Mouse (Mus musculus) activated CD4-positive, CD25-positive, alpha-beta regulatory T cell, adult 4 months (primary cell): ENCODE measurements around the gene Adcy6. TPM values are rescaled to one million over a fixed set of nuclear protein-coding genes. Genes with fewer than 3 reads are reported as not detected.
"Not testable (repeated sequence)": the region's sequence is repeated elsewhere in the genome, so short reads cannot be mapped to it uniquely, and the experiment has no call there.

Source experiments
- ATAC-seq: one replicate; pipeline ENCODE4 v1.8.0; 2017
- polyA plus RNA-seq, 2 experiments: library from polyadenylated mRNA; unstranded; fragments of 100-300 nt; shearing (Covaris generic); gene quantifications; one replicate each; pipeline ENCODE4 v1.2.1; 2017

Adcy6 gene
- polyA plus RNA-seq, 2 experiments from 2014 or later, result 0.36 to 0.56 TPM

DNA sequence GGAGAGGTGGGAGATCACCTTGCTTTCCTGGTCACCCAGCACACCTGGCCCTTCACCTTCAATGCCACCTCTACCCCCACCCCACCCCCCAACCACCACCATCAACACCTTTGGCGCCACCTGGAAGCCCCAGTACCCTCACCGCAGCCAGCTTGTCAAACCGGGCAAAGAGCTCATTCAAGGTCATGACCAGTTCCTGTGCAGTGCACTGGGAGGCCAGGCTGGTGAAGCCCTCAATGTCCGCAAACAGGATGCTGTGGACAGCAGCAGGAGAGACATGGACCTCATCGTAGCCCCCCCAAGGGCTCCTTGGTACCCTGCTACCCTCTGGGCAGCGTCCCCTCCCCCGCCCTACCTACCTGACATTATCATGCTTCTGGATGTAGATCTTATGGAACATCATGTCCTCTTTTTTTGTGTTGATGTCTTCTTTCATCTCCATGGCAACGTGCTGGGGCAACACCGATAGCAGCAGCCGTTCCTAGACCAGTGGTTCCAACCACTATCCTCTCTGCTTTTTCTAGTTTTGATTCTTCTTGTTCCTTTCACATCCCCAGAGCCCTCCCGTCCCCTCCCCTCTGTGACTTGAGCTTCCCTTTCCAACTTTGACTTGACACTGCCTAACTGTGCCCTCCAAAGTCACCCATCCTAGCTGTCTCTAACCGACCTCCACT lies 9.7 kb downstream of the Adcy6 start:
- no peak for ATAC-seq

DNA sequence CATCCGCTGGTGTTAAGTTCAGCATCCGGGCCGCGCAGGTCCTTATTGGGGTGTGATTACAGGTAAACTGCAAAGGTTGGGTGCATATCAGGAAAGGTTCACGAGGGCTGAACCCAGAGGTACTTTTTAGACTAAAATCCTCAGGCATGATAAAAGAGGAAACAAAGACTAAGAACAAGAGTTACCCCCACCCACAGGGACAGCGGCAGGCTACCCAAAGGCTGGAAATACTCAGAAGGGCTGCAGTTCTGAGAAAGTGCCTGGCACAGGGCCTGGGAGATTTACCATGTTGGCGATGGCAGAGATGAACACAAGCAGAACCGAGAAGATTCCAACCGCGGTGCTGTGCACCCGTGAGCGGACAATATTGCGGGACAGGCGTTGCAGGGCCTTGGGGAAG lies 13.3 kb downstream of the Adcy6 start:
- no peak for ATAC-seq

DNA sequence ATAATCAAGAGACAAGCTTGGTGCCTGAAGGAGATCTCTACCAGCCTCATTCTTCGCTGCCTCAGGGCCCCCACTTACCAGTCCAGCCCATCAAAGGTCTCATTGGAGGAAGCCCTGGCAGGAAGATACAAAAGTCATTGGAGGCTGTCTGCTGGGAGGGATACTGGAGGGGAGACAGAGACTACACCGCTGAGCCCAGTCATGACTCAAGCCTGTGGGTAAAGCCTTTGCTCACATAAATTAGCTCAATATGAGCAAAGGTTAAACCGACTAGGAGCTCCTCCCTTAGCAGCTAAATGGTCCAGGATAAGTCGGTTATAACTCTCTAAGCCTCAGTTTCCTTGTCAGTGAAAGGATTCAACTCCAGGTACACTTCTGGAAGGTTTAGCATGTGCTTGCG lies 14.8 kb downstream of the Adcy6 start:
- no peak for ATAC-seq

DNA sequence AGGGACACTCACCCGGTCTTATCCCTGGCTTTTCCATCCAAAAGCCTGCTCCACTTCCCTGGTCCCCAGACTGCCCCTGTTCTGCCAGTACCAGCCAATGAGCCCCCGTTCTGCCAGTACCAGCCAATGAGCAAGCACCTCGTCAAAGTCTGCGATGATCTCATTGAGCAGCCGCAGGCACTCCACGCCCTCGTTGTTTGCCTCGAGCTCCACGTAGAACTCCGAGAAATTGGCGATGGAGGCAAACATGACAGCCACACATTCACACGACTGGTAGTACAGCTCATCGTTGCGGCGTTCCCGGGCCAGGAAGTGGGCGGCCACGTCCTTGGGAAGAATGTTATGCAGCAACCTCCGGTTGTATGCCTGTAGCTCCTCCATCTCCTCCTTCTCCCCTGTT lies 15.7 kb downstream of the Adcy6 start:
- no peak for ATAC-seq

DNA sequence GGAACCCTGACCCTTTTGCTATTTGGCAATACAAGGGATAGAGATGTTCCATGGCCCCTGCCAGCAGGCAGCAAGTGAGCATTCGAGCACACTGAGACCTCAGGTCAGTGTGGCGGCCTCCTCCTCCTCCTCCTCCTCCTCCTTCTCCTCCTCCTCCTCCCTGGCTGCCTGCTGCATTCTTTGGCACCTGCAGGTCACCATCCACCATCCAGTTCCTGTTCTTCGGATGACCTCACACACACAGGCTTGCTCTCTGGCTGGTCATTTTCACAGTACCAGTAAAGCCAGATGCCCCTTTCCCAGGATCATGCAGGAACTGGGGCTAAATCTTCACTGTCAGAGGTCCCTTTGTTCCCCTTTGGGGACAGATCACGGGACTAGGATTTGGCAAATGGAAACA lies 18.5 kb downstream of the Adcy6 start:
- ATAC-seq, result no peak

DNA sequence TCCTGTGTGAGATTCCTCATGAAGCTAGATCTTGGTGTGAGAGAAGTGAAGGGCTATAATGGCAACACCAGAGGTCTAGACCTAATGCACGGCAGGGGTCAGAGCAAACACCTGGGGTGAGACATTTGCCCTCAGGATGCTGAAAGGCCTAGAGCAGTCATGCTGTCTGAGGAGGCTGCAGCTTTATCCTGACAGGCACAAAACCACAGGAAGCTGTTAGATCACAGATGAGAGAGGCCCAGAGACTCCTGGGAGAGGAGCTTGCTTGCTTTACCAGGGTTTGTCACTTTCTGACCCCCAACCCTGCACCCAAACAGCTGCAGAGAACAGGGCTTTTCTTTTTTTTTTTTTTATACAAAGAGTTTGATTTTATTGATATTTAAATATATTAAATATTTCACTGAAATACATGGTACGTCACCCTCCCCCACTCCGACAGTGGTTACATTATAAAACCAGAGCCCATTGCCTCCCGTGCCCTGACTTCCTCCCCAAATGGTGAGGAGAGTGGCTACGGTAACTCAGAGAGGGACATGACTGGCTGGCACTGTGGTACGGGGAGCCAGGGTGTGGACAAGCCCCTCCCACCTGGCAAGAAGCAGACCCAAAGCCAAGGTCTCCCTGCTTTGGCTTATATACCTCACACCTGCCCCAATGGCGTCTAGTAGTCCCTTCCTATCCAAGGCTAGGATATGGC lies 20.1 kb downstream of the Adcy6 start:
- ATAC-seq, result no peak

DNA sequence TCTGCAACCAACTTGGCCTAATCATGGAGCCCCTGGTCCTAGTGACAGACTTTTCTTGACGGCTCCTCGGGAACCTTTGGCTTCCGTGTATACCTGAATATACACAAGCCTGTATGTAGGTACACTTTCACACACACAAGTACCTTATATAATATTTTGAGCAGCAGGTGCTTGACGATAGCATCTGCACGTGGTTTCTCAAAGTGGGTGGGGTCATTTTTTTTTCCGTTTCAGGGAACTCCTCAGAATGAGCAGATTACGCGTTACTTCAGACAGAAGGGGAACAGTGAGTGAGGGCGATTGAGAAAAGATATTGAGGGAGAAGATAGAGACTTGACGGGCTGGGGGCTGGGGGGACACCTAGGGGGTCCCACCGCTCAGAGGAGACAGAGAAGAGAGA lies 22.1 kb downstream of the Adcy6 start:
- peak; percentile 28 for ATAC-seq

DNA sequence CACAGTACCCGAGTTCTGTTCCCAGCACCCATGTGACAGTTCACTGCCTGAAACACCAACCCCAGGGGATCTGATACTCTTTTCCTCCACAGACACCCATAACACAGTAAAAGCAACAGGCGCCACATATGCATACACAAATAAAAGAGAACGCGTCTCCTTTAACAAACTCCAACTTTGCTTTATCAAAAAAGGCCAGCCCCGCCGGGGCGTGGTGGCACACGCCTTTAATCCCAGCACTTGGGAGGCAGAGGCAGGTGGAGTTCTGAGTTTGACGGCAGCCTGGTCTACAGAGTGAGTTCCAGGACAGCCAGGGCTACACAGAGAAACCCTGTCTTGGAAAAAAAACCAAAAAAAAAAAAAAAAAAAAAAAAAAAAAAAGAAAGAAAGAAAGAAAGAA lies 23.7 kb downstream of the Adcy6 start:
- not testable (repeated sequence) for ATAC-seq

DNA sequence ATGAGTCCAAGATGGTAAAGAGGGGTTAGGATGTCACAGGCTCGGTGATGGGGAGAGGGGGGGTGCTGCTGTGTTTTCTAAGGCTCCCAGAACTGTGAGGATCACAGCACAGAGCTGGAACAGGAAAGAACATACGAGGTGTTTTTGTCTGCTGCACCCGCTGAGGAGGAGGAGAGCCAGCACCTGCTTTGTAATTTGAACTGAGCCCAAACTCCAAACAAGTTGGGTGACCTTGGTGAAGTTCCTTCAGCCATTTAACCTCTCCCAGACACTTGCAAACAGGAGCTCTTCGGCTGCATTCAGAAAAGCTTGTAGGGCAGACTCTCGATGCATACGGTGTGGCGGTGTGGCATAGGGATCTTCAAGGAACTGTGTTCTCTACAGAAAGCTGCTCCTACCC lies 24.5 kb downstream of the Adcy6 start:
- no peak for ATAC-seq

DNA sequence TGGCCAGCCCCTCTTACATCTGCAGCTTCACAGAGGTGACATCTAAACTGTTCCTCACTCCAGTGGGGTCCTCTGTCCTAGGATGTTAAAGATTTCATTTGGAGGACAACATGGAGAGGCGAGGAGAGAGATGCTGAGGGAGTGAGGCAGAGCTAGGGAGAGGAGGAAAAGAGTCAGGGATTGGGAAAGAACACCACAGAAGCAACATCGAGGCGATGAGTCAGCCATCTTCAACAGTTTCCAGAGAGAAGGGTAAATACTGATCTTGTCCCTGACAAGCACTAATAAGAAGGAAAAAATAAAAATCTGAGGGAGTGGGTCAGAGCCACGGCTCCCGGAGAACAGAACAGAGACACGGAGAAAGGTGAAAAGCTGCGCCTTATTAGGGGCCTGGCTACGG lies 26.9 kb downstream of the Adcy6 start:
- ATAC-seq, result no peak

DNA sequence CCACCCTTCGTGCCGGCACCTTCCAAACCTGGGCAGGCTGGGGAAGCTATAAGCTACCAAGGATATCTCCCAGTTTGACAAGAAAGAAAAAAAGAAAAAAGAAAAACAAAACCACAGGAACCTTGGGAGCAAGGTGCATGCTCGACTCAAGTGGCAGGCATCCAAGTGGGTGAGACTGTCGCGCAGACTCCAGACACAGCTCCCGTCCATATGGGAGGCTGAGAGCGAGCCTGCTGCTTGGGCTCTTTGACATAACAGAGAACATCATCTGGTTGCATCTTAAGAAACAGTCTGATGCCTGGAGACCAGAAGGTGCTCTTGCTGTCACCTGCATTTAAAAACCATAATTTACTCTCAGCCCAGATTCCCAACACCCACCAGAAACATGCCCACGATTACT lies 27.5 kb downstream of the Adcy6 start:
- ATAC-seq, result no peak

DNA sequence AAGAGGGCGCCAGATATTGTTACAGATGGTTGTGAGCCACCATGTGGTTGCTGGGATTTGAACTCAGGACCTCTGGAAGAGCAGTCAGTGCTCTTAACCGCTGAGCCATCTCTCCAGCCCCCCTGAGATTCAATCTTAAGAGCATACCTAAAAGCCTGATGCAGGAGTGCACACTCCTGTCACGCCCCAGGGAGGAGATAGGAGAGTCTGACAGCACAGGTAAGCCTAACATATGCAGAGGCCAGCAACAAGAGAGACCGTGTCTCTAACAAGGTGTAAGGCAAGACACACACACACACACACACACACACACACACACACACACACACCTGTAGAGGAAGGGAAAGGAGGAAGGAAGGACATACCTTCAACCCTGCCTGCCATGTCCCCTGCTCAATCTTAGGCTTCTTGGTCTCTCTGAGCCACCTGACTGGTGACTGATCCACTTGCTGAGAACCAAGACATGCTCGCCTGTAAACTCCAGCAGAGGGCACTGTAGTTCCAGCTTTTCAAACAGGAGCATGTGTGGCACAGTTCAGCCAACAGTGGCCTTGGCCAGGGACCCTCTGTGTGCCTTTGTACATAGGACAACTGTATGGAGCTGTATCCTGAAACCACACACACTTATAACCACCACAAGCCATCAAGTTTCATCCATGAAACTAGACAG lies 29.9 kb downstream of the Adcy6 start:
- ATAC-seq, result peak; percentile 52

DNA sequence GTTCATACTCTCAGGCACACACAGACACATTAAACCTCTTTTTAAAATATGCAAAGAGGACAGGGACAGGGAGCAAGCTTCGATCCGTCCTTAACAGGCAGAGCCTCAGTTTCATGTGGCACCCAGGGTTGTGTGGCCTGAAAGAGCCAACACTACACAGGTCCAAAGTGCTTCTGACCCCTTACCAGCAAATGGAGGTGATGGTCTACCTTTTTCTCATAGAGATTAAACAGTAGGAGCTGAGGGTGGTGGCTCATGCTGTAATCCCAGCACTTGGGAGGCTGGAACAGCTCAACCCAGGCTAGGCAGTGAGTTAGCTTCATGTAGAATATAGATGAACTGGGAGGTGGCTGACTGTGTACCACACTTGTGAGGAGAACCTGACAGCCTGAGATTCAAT lies 30.6 kb downstream of the Adcy6 start:
- no peak for ATAC-seq

DNA sequence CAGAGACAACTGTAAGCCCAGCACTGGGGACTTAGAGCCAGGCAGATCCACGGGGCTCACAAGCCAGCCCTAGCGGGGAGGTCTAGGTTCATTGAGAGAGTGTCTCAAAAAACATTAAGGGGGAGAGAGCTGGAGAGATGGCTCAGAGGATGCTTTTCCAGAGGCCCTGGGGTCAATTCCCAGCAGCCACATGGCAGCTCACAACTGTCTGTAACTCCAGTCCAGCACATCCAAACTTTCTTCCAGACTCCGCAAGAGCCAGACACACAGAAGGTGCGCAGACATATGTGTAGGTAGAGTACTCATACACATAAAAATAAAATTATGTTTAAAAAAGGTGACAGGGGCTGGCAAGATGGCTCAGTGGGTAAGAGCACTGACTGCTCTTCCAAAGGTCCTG lies 36.6 kb downstream of the Adcy6 start:
- no peak for ATAC-seq

DNA sequence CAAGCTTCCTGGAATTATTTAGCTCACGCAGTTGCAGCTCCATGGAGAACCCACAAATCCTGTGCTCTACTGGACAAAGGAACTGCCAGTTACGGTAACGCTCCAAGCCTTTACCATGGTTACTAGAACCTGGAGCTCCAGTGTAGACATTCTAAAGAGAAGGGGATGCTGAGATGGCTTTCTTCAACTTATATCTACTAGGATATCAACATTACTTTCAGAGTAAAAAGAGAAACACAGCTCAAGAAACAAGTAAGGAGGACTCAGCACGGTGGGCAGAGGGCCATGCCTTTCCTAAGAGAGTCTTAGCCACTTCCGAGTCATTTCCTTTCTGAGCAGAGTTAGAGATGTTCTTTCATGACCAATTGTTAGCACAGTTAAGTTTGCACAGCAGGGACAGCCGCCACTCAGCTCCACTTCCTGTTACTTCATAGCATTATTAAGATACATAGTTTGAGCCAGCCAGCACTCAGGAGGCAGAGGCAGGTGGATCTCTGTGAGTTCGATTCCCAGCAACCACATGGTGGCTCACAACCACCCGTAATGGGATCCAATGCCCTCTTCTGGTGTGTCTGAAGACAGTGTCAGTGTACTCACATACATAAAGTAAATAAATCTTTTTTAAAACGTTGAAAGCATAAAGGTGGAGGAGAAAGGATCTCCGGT lies 38.9 kb downstream of the Adcy6 start, which contains the start of the genes Ccnt1 and 4930415O20Rik:
TSS of gene Ccnt1 (minus strand) at position 51 of the 666 bp plus-strand sequence.
TSS of gene 4930415O20Rik (plus strand) at position 132 of the 666 bp plus-strand sequence.
- no peak for ATAC-seq

DNA sequence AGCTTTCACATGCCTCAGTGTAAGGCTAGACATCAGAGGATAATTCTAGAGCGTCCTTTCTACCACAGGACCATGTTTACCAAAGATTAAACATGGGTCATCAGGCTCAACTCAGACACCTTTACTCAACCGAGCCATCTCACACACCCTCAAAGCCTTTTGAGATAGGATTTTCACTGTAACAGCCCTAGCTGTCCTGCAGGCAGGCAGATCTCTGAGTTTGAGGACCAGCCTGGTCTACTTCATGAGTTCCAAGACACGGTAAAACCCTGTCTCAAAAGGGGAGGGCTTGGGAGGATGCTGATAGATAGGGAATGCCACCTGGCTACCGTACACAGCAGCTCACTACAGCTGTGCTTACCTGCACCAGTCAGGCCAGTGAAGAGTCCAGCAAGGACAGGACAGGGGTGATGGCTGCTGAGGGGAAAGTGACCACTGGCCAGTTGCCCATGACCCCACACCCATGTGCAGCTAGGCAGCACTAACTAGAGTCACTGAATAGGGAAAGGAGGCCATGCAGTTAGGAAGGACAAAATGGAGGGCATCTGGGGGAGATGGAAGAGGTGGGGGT lies 40.0 kb downstream of the Adcy6 start:
- no peak for ATAC-seq

DNA sequence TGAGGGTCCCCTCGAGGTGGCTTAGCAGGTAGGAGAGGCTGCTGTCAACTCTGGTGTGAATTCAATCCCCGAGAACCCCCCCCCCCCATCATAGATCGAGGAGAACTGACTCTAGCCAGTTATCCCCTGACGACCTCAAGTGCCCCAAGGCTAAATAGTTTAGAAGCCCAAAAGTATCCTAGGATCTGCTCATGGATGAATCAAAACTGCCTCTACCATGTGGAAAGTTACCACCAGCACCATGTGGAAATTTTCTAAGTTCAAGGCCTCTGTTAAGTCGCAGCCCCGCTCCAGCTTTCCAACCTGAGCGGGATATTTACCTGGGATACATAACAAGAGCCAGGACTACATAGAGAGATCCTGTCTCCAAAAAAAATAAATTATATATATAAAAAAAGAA lies 40.7 kb downstream of the Adcy6 start:
- no peak for ATAC-seq

DNA sequence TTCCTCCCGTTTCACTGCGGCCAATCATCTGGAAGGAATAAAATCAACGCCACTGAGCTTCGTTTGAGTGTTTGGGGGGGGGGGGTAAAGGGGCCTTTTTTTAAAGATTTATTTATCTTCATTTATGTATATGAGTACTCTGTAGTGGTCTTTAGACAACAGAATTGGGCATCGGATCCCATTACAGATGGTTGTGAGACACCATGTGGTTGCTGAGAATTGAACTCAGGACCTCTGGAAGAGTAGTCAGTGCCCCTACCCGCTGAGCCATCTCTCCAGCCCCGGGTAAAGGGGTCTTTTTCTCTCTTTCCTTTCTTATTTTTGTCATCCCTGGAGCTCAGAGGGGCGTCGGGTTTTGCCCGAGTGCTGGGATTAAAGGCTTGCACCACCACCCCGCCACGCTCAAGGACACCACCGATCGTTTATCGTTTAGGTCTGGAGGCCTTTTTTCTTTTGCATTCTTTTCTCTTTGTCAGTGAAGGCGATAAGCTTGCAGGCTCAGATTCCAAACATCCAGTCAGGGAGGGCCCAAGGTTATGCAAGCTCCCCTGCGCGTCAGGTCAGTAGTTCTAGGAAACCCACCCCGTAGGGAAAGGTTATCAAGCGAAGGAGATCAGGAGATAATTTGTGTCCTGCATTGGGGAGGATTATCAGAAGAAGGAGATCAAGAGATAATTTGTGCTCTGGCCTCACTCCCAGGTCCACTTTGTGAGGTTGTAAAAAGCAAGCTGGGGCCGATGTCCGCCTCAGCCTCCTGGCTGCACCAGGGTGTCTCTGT lies 41.4 kb downstream of the Adcy6 start:
- ATAC-seq, result no peak

DNA sequence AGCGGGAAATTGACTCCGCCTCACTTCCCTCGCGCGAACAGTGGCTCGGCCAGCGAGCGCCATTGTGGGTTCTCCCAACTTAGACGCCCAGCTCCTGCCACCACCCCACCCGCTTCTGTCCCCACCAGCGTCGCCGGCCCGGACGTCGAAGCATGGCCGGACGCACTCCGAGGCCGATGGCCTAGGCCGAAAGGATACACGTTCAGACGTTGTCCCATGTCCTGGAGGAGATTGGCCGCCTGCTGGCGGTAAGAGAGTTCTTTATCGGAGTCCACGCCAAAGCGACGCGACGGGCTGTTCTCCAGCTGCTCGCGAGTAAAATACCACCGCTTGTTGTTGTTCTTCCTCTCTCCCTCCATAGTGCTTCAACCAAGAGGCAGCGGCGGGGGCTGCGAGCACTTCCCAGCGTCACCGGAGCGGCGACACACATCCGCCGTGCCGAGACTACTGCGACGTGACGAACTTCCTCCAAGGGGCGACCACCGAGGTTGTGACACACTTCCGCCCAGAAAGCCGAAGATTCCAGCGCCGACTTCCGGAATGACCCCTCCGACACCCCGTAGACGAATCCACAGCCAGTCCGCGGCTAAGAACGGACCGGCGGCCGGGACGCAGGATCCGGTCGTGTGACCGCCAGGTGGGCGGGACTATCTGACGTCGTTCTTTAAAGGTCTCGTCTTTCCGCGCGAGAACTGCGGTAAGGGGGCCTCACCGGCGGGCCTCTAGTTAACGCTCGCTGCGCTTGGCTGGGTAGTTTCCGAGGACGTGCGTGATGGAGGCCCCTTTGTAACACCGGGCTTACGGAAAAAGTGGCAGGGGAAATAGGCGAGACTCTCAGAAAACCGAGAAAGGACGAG lies 42.4 kb downstream of the Adcy6 start:
- peak; percentile 90 for ATAC-seq

DNA sequence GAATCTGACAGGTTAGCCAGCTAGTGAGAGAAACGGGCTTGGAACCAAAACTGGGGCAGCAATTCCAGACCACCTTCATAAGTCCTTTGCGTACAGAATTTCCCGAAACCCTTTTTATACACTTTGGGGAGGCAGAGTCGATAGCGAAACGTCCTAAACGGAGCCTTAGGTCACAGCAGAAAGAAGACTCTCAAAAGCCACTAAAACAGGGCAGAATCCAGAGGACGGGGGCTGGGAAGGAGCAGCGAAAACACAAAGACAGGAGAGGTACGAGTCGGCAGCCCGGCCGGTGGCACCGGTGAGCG lies 43.0 kb downstream of the Adcy6 start:
- no peak for ATAC-seq

DNA sequence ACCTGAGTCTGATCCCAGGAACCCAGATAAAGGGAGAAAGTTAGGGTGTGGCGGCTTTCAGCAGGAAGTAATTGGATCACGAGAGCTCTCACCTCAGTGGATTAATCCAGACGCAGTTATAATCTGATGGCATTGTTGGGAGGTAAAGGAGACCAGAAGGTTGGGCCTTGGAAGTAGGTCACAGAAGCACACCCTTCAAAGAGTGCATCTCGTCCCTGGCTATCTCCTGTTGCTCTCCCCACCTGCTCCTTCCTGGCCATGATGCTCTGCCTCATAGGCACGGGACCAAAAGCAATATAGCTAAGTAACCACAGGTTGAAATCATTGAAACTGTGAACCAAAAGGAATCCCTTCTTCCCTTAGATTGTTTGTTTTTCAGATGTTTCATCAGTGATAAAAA lies 52.7 kb downstream of the Adcy6 start:
- ATAC-seq, result no peak
